Mouse (Mus musculus): ENCODE data around the gene Ostn. TPM values are rescaled to one million over a fixed set of nuclear protein-coding genes. Genes with fewer than 3 reads are reported as not detected.

Ostn gene
- polyA plus RNA-seq, 1 experiment from 2014 or later, result 11.8 TPM

DNA sequence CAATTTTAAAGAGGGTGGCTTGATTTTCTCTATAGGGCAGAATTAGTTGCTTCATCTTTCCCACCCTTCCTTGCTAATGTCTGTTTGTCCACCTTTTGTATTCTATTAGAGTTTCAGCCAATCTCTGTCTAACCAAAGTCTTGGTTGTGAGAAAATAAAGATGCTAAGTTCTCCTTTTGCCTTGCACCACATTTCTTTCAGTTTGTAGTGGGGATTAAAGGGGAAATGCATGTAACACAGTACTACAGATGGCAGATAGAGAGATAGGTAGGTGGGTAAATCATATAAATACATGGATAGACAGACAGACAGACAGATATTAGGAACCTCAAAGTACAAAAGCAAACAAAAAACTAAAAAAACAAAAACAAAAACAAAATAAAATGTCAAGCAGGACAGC lies 69.3 kb downstream of the Ostn start:
- DNase-seq (ENCODE audit: low spot score) (no peak), ATAC-seq (ENCODE audit: low read depth) (no peak)
- H3K4me1 ChIP-seq (ENCODE audit: control insufficient read depth, insufficient read depth, low read length), result no peaks in the 10 kb centered on the region
- H3K27me3 ChIP-seq (replicated peaks; ENCODE audit: control insufficient read depth, insufficient read depth, low read length), result no peaks in the 10 kb centered on the region
- H3K27ac ChIP-seq (replicated peaks; ENCODE audit: low read depth, low read length), result no peak overlapping the region
- H3K4me2 ChIP-seq (ENCODE audit: low read depth, low read length), result no peak overlapping the region
- no peak overlapping the region for H3K9ac ChIP-seq (ENCODE audit: low read depth, low read length)
- H3K4me3 ChIP-seq (ENCODE audit: low read depth, low read length), result no peak overlapping the region
- H3K36me3 ChIP-seq (ENCODE audit: control insufficient read depth, insufficient read depth, low read length), result no peaks in the 10 kb centered on the region
- no peaks in the 10 kb centered on the region for H3K9me3 ChIP-seq (ENCODE audit: control insufficient read depth, low read length)

- WGBS, result 83% methylated on average over 4 of the region's 4 CpGs
Measured at GRCm38 (mm10) chr16:27382217-27382616, 74.9 kb downstream of the Ostn start.

DNA sequence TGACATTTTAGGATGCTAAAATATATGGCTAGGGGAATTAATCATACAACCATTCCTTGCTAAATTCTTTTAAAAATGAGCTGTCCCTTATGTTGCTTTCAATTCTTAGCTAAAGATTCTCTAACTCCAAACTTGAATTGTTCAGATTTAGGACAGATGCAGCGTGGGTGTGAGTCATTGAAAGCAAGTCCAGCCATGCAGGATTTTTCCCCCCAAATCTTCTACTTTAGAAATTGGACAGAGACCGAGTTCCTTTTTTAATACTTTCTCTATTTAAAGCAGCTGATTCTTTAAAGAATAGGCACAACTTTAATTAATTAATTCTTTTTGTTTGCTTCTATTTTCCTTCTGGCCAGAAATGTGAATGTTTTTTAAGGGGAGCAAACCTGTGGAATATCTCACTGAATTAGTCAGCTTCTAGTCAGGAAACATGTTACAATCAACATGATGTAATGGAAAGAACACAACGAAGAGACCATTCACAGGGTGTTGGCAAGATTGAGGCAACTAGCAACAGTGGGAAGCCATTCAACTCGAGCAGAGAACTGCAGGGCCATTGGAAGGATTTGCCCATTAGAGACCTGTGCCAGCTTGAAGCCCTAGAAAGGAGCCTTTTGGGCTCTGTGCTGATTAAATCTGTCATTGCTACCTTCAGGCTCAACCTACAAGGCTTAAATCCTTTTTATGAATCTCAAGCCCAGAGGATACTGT lies 77.8 kb downstream of the Ostn start:
- Histone ChIP-seq H3K36me3 (ENCODE audit: control insufficient read depth, insufficient read depth, low read length) (no peaks in the 10 kb centered on the region), H3K9me3 (ENCODE audit: control insufficient read depth, low read length) (no peaks in the 10 kb centered on the region), H3K27me3 (replicated peaks; ENCODE audit: control insufficient read depth, insufficient read depth, low read length) (no peaks in the 10 kb centered on the region), H3K27ac (replicated peaks; ENCODE audit: low read depth, low read length) (no peak overlapping the region), H3K4me3 (ENCODE audit: low read depth, low read length) (no peak overlapping the region), H3K4me1 (ENCODE audit: control insufficient read depth, insufficient read depth, low read length) (peaks cover 8% of the 10 kb centered on the region), H3K4me2 (ENCODE audit: low read depth, low read length) (no peak overlapping the region), H3K9ac (ENCODE audit: low read depth, low read length) (no peak overlapping the region)
- 64% methylated on average over 4 of the region's 4 CpGs for WGBS
- DNase-seq (ENCODE audit: low spot score) (peak; percentile 17), ATAC-seq (ENCODE audit: low read depth) (no peak)

More at GRCm38 (mm10) chr16:27382217-27382616, 74.9 kb downstream of the Ostn start:
- Histone ChIP-seq H3K9ac (ENCODE audit: low read depth, low read length) (no peak overlapping the region), H3K4me2 (ENCODE audit: low read depth, low read length) (no peak overlapping the region), H3K9me3 (ENCODE audit: control insufficient read depth, low read length) (no peaks in the 10 kb centered on the region), H3K27ac (replicated peaks; ENCODE audit: low read depth, low read length) (no peak overlapping the region), H3K27me3 (replicated peaks; ENCODE audit: control insufficient read depth, insufficient read depth, low read length) (no peaks in the 10 kb centered on the region), H3K4me1 (ENCODE audit: control insufficient read depth, insufficient read depth, low read length) (no peaks in the 10 kb centered on the region), H3K36me3 (ENCODE audit: control insufficient read depth, insufficient read depth, low read length) (no peaks in the 10 kb centered on the region), H3K4me3 (ENCODE audit: low read depth, low read length) (no peak overlapping the region)
- ATAC-seq (ENCODE audit: low read depth) (no peak), DNase-seq (ENCODE audit: low spot score) (no peak)

DNA sequence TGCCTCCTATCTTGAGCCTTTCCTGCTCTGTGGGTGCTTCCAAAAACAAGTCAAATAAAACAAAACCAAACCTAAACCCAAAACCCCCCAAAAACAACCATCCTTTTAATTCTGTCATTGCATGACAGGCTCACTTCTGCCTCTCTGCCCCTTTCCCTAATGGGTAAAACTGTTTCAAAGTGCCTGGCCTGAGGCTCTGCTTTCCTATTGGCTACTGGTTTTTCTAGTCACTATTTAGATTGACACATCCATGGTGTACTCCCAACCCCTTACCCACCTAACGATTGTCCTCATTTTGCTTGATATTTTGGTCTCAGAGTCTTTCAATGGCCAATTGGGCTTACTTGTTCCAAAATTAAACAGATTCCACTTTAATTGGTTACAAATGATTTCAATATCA lies 78.4 kb downstream of the Ostn start:
- ATAC-seq (ENCODE audit: low read depth) (no peak), DNase-seq (ENCODE audit: low spot score) (no peak)
- Histone ChIP-seq H3K4me3 (ENCODE audit: low read depth, low read length) (no peak overlapping the region), H3K4me1 (ENCODE audit: control insufficient read depth, insufficient read depth, low read length) (peaks cover 14% of the 10 kb centered on the region), H3K27ac (replicated peaks; ENCODE audit: low read depth, low read length) (no peak overlapping the region), H3K9ac (ENCODE audit: low read depth, low read length) (no peak overlapping the region), H3K27me3 (replicated peaks; ENCODE audit: control insufficient read depth, insufficient read depth, low read length) (no peaks in the 10 kb centered on the region), H3K9me3 (ENCODE audit: control insufficient read depth, low read length) (no peaks in the 10 kb centered on the region), H3K36me3 (ENCODE audit: control insufficient read depth, insufficient read depth, low read length) (no peaks in the 10 kb centered on the region), H3K4me2 (ENCODE audit: low read depth, low read length) (no peak overlapping the region)
- 66% methylated on average over 1 of the region's 1 CpGs for WGBS

GRCm38 (mm10) chr16:27386850-27387407 lies 79.6 kb downstream of the Ostn start:
- no peaks in the 10 kb centered on the region for H3K9me3 ChIP-seq (ENCODE audit: control insufficient read depth, low read length)
- H3K36me3 ChIP-seq (ENCODE audit: control insufficient read depth, insufficient read depth, low read length), result no peaks in the 10 kb centered on the region
- peaks cover 24% of the 10 kb centered on the region for H3K4me1 ChIP-seq (ENCODE audit: control insufficient read depth, insufficient read depth, low read length)
- WGBS, result 61% methylated on average over 4 of the region's 4 CpGs
- no peaks in the 10 kb centered on the region for H3K27me3 ChIP-seq (replicated peaks; ENCODE audit: control insufficient read depth, insufficient read depth, low read length)
- no peak overlapping the region for H3K4me3 ChIP-seq (ENCODE audit: low read depth, low read length)
- no peak for DNase-seq (ENCODE audit: low spot score)
- ATAC-seq (ENCODE audit: low read depth), result no peak
- no peak overlapping the region for H3K9ac ChIP-seq (ENCODE audit: low read depth, low read length)
- H3K4me2 ChIP-seq (ENCODE audit: low read depth, low read length), result no peak overlapping the region
- no peak overlapping the region for H3K27ac ChIP-seq (replicated peaks; ENCODE audit: low read depth, low read length)

GRCm38 (mm10) chr16:27387634-27388611 lies 80.6 kb downstream of the Ostn start:
- H3K4me2 ChIP-seq (ENCODE audit: low read depth, low read length), result peak overlapping the region; percentile 78
- peak overlapping the region; percentile 93 for H3K4me3 ChIP-seq (ENCODE audit: low read depth, low read length)
- WGBS, result 56% methylated on average over 12 of the region's 12 CpGs
- H3K36me3 ChIP-seq (ENCODE audit: control insufficient read depth, insufficient read depth, low read length), result no peaks in the 10 kb centered on the region
- H3K27me3 ChIP-seq (replicated peaks; ENCODE audit: control insufficient read depth, insufficient read depth, low read length), result no peaks in the 10 kb centered on the region
- DNase-seq (ENCODE audit: low spot score) (no peak), ATAC-seq (ENCODE audit: low read depth) (no peak)
- no peaks in the 10 kb centered on the region for H3K9me3 ChIP-seq (ENCODE audit: control insufficient read depth, low read length)
- peak overlapping the region; percentile 98 for H3K9ac ChIP-seq (ENCODE audit: low read depth, low read length)
- peaks cover 25% of the 10 kb centered on the region for H3K4me1 ChIP-seq (ENCODE audit: control insufficient read depth, insufficient read depth, low read length)
- peak overlapping the region; percentile 98; the same call in 1 of the 2 replicates for H3K27ac ChIP-seq (replicated peaks; ENCODE audit: low read depth, low read length)

- Histone ChIP-seq H3K4me1 (ENCODE audit: control insufficient read depth, insufficient read depth, low read length) (peaks cover 25% of the 10 kb centered on the region), H3K9me3 (ENCODE audit: control insufficient read depth, low read length) (no peaks in the 10 kb centered on the region), H3K4me3 (ENCODE audit: low read depth, low read length) (peak within 1 kb of the TSS; percentile 93), H3K27ac (replicated peaks; ENCODE audit: low read depth, low read length) (peak within 1 kb of the TSS; percentile 98), H3K4me2 (ENCODE audit: low read depth, low read length) (peak within 1 kb of the TSS; percentile 78), H3K27me3 (replicated peaks; ENCODE audit: control insufficient read depth, insufficient read depth, low read length) (no peaks in the 10 kb centered on the region), H3K36me3 (ENCODE audit: control insufficient read depth, insufficient read depth, low read length) (no peaks in the 10 kb centered on the region), H3K9ac (ENCODE audit: low read depth, low read length) (peak within 1 kb of the TSS; percentile 98)
- WGBS, result 1% methylated on average over 15 of the region's 69 CpGs
- DNase-seq (ENCODE audit: low spot score) (peak; percentile 85), ATAC-seq (ENCODE audit: low read depth) (peak; percentile 94)
Measured at GRCm38 (mm10) chr16:27388761-27389451, 81.6 kb downstream of the Ostn start, which contains the start of gene Ccdc50. Ccdc50 (plus strand) TSS chr16:27388869.

Measured in embryonic facial prominence, embryonic 14.5 days (tissue).